Mouse (Mus musculus): Measurements from ENCODE around the gene Egln3.

The Egln3 gene

DNA sequence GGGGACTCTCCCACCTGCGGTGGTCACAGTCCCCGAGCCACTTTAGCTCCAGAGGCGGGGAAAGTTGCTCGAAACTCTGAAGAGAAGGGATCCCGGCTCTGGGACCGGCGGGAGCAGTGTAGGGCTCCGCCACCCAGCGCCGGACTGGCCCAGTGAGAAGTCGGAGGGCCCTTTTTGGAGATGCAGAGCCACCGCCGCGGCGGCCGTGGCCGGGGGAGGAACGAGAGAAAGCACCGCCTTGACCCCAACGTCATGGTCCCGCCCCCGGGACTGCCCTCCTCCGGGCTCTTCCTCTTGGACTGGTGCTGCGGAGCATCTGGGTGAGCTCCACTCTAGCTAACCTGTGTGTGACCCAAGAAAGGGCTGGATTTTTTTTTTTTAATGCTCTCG is at the start of gene Egln3:
Gene Egln3, minus strand, starts transcription at position 205 of the 390 bp plus-strand sequence.
- no peak for DNase-seq (ENCODE audit: low spot score)

DNA sequence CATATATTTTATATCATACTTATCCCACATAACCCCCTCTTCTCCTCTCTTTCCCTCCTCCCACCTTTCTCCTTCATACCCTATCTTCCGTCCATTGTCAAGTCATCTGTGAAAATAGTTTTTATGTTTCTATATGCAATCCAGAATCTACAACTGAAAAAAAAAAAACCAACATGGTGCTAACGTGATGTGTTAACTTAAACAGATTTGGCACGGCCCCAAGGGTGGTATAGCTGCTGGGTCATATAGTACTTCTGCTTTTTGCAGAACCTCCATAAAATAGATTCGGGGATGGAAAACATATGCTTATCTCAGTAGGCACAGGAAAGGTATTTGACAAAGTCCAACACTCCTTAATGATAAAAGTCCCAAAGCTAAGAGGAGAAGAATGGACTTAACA is 49.8 kb upstream of the Egln3 start:
- DNase-seq (ENCODE audit: low spot score) = no peak

- DNase-seq (ENCODE audit: low spot score) = no peak
Measured at GRCm38 (mm10) chr12:54251942-54252400, 48.3 kb upstream of the Egln3 start.

DNA sequence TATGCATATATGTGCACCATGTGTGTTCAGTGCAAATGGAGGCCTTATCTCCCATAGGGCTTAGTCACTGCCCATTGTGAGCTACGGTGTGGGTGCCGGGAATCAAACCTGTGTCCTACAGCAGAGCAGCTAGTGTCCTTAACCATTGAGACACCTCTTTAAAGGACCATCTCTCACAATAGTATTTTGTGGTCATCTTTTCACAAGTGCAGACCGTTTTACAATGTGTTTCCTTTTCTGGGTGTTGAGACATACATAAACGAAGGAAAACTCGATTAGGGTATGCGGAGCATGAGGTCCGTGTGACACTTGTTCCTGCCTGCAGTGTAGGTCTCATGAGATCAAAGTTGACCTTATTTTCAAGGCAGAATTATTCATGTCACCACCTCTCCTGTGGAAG is 44.2 kb upstream of the Egln3 start:
- no peak for DNase-seq (ENCODE audit: low spot score)

- no peak for DNase-seq (ENCODE audit: low spot score)
Measured at GRCm38 (mm10) chr12:54243158-54243557, 39.5 kb upstream of the Egln3 start.

DNA sequence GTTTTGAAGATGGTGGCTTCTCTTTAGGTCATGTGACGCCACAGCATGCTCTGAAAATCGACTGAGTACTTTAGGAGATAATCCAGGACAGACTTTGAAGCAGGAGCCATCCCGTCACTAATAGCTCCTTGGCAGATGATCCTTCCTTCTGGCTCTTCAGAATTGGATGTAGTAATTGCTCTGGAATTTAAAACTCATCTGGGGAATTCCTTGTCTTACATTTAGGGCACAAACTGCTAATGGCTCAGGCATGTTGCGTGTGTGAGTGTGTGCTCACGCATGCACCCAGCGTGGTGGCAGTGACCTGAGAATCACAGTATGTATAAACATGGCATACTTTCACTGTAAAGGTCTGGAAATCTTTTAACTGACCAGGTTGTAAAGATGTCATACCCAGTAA is 38.3 kb upstream of the Egln3 start:
- DNase-seq (ENCODE audit: low spot score) = no peak

DNA sequence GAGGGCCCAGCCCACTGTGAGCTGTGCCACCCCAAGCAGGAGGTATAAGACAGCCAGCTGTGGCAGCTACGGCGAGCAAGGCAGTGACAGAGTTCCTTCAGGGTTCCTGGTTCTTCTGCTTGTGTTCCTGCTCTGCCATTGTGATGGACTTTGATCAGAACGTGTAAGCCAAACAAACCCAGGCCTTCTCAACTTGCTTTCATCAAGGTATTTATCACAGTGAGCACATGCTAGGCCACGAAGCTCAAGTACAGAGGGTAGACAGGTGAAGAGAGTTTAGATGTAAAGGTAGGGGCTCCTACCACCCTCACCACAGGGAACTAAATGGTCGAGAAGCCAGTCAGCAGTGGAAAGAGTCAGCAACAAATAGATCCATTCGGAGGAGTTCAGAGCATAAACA is 30.1 kb upstream of the Egln3 start:
- DNase-seq (ENCODE audit: low spot score) = no peak

- DNase-seq (ENCODE audit: low spot score) = no peak
Measured at GRCm38 (mm10) chr12:54232996-54233603, 29.4 kb upstream of the Egln3 start.

DNA sequence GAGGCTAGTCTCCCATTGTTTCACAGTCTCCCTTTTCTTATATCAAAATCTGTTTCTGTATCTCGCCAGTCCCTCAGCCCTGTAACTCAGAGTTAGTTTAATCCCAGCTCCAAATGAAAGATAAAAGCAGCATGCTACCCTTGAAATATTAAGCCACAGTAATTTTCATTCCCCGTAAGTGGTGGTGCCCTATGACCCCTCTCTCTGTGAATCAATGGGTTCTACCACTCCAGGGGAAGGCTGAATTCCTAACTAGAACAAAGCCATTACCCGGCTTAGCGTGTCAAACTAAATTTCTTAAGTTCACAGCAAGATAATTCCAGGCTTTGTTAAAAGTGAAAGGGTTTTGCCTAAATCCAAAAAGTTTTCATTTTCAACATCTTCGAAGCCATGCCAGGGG is 28.8 kb upstream of the Egln3 start:
- no peak for DNase-seq (ENCODE audit: low spot score)

GRCm38 (mm10) chr12:54227551-54227950 is 23.9 kb upstream of the Egln3 start:
- DNase-seq (ENCODE audit: low spot score) = no peak

- DNase-seq (ENCODE audit: low spot score) = no peak
Measured at GRCm38 (mm10) chr12:54226341-54226740, 22.7 kb upstream of the Egln3 start.

GRCm38 (mm10) chr12:54225610-54226009 is 21.9 kb upstream of the Egln3 start:
- no peak for DNase-seq (ENCODE audit: low spot score)

- no peak for DNase-seq (ENCODE audit: low spot score)
Measured at GRCm38 (mm10) chr12:54225090-54225489, 21.4 kb upstream of the Egln3 start.

- DNase-seq (ENCODE audit: low spot score) = no peak
Measured at GRCm38 (mm10) chr12:54222036-54222760, 18.5 kb upstream of the Egln3 start.

DNA sequence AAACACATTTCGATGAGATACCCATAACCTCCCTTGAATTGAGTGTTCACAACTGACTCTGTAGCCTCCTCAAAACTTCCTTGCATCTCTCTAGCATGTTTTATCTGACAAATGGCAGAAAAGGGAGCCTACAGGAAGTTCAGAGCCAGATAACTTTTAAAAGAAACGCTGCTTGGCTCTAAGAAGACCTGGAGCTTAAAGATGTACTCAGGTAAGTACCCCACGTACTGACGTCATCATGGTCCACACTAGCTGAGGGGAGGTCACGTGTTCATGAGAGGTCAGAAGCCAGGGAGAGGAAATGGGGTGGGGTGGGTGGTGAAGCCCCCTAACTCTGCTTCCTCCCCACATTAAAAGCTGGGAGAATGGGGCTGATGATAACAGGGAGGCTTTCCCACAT is 13.0 kb upstream of the Egln3 start:
- DNase-seq (ENCODE audit: low spot score) = no peak

DNA sequence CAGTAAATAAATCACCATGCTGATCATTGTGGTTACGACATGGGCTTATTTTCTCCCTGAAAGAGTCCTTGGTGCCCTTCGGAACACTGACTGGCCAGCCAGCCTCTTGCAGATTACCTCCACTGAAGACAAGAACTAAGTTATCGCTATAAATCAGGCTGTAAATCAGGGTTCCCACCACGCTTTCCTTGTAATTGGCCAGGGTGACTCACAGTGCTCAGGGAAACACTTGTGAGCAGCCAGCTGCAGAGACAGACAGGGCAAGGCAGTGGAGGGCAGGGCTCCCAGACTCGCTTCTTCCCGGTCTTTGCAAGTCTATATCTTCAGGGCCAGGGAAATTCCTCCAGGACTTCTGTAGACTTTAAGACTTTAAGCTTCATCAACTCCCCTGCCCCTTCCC is 10.8 kb upstream of the Egln3 start:
- no peak for DNase-seq (ENCODE audit: low spot score)

DNA sequence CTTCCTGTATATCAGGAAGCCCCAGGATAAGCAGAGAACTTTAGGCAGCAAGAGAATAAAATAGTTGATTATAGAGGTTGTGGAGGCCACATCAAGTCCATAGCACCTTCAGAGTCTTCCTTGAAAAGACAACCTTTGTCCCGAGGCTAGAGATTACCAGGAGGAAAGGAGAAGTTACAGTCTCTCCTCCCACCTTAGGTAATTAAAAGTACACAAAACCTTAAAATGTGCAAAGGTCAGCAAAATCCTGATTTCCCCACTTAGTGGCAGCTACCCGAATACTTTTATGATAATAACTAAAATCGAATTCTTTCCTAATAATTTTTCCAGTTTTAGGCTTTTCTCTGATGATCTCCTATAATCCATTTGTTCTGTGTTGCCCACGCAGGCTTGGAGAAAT is 10.2 kb upstream of the Egln3 start:
- DNase-seq (ENCODE audit: low spot score) = no peak

DNA sequence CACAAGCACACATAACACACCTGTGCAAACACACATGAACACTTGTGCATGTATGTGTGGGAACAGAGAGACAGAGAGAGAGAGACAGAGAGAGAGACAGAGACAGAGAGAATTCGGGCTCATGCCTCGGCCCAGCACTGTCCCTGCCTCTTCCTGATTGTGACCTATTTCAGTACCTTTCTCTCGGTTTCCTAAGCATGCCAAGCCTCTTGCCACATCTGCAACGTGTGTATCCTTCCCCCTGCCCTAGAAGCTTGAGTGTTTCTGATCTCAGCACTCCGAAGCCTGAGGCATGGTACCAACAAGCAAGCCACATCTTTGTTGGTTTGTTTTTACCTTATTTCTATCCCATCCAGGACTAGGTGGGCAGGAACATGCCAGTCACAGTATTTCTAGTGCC is 9.6 kb upstream of the Egln3 start:
- no peak for DNase-seq (ENCODE audit: low spot score)

- no peak for DNase-seq (ENCODE audit: low spot score)
Measured at GRCm38 (mm10) chr12:54209182-54209563, 5.5 kb upstream of the Egln3 start.

GRCm38 (mm10) chr12:54208433-54209181 is 4.9 kb upstream of the Egln3 start:
- DNase-seq (ENCODE audit: low spot score) = no peak

- no peak for DNase-seq (ENCODE audit: low spot score)
Measured at GRCm38 (mm10) chr12:54205731-54206130, 2.1 kb upstream of the Egln3 start.

GRCm38 (mm10) chr12:54205195-54205594 is 1.5 kb upstream of the Egln3 start:
- DNase-seq (ENCODE audit: low spot score) = no peak
